Mouse (Mus musculus): ENCODE results near the gene 1700037C18Rik. TPM values are rescaled to one million over a fixed set of nuclear protein-coding genes. Genes with fewer than 3 reads are reported as not detected.

1700037C18Rik gene
- polyA plus RNA-seq, 1 experiment from 2014 or later = 15.7 TPM

GRCm38 (mm10) chr16:3885065-3885670, 23.3 kb downstream of the 1700037C18Rik start:
- H3K9me3 ChIP-seq (ENCODE audit: control insufficient read depth, low read length) = no peaks in the 10 kb centered on the region
- peak overlapping the region; percentile 97 for H3K27ac ChIP-seq (ENCODE audit: low read depth, low read length)
- peaks cover 13% of the 10 kb centered on the region for H3K4me1 ChIP-seq (ENCODE audit: control insufficient read depth, insufficient read depth, low read depth, low read length)
- H3K4me2 ChIP-seq (ENCODE audit: low read length) = peak overlapping the region; percentile 72
- no peaks in the 10 kb centered on the region for H3K27me3 ChIP-seq (replicated peaks; ENCODE audit: control insufficient read depth, insufficient read depth, low read length)
- ATAC-seq = no peak; the same call in 1 of the 2 replicates
- no peaks in the 10 kb centered on the region for H3K36me3 ChIP-seq (ENCODE audit: control insufficient read depth, insufficient read depth, low read length)
- H3K4me3 ChIP-seq (ENCODE audit: low read length) = peak overlapping the region; percentile 88
- H3K9ac ChIP-seq (ENCODE audit: low read depth, low read length) = peak overlapping the region; percentile 93
- 6% methylated on average over 10 of the region's 10 CpGs for WGBS

DNA sequence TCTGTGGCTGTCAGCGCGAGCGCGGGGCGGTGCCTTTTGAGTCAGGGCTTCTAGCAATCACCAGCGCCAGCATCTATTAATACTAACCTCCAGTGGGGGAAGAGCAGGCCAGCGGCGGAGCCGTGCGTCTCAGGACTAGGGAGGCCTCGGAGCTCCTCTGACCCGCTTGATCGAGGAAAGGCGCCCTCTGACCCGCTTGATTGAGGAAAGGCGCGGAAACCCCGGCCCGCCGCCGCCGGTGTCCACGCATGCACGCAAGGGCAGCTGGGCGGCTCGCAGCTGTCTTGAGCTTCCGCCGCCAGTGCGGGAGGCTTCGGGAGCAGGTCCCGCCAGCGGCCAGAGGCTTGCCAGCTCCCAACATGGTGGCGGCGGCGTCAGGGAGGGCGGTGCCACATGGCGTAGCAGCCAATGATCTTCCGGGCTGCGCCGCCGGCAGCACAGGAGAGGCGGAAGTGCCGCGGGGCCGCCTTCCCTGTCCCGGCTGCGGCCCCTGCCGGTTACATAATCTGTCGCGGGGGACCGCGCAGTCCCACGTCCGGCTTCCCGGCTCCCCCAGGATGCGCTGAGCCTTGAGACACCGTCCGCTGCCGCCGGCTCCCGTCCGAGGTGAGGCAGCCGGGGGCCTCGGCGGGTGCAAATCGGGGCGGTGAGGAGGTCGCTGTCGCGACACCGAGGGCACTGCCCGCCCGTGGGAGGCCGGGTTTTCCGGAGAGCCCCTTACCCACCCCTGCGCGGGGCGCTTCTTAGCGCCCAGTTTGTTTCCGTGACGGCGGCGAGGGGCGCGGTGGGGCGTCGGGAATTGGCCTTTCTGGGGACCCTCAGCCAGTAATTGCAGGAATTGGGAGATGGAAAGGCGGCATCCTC, 24.1 kb downstream of the 1700037C18Rik start, which contains the start of the genes Zfp597 and Gm20695:
Zfp597 (minus strand) TSS at position 361 of the 864 bp plus-strand sequence.
Gm20695 (plus strand) TSS at position 448 of the 864 bp plus-strand sequence.
- peak within 1 kb of the TSS; percentile 93 for H3K9ac ChIP-seq (ENCODE audit: low read depth, low read length)
- H3K36me3 ChIP-seq (ENCODE audit: control insufficient read depth, insufficient read depth, low read length) = 0 out of 2 replicates have a peak, but pooled peaks cover 2% of the 10 kb centered on the region
- H3K9me3 ChIP-seq (ENCODE audit: control insufficient read depth, low read length) = no peaks in the 10 kb centered on the region
- under 1% methylated on average over 68 of the region's 88 CpGs for WGBS
- H3K4me3 ChIP-seq (ENCODE audit: low read length) = peak within 1 kb of the TSS; percentile 88
- H3K4me1 ChIP-seq (ENCODE audit: control insufficient read depth, insufficient read depth, low read depth, low read length) = peaks cover 13% of the 10 kb centered on the region
- peak; percentile 98 for ATAC-seq
- H3K27me3 ChIP-seq (replicated peaks; ENCODE audit: control insufficient read depth, insufficient read depth, low read length) = no peaks in the 10 kb centered on the region
- peak within 1 kb of the TSS; percentile 72 for H3K4me2 ChIP-seq (ENCODE audit: low read length)
- peak within 1 kb of the TSS; percentile 97 for H3K27ac ChIP-seq (ENCODE audit: low read depth, low read length)

GRCm38 (mm10) chr16:3876346-3876745, 32.1 kb downstream of the 1700037C18Rik start:
- no peak overlapping the region for H3K9ac ChIP-seq (ENCODE audit: low read depth, low read length)
- H3K4me1 ChIP-seq (ENCODE audit: control insufficient read depth, insufficient read depth, low read depth, low read length) = peaks cover 9% of the 10 kb centered on the region
- H3K27ac ChIP-seq (ENCODE audit: low read depth, low read length) = no peak overlapping the region
- WGBS = 94% methylated on average over 4 of the region's 4 CpGs
- no peaks in the 10 kb centered on the region for H3K27me3 ChIP-seq (replicated peaks; ENCODE audit: control insufficient read depth, insufficient read depth, low read length)
- no peak overlapping the region for H3K4me2 ChIP-seq (ENCODE audit: low read length)
- no peak for ATAC-seq
- H3K4me3 ChIP-seq (ENCODE audit: low read length) = no peak overlapping the region
- peaks cover 10% of the 10 kb centered on the region; the same call in 1 of the 2 replicates for H3K36me3 ChIP-seq (ENCODE audit: control insufficient read depth, insufficient read depth, low read length)
- H3K9me3 ChIP-seq (ENCODE audit: control insufficient read depth, low read length) = no peaks in the 10 kb centered on the region

- H3K4me3 ChIP-seq (ENCODE audit: low read length) = peak within 1 kb of the TSS; percentile 58
- WGBS = 5% methylated on average over 47 of the region's 47 CpGs
Measured at GRCm38 (mm10) chr16:3872216-3873047, 36.1 kb downstream of the 1700037C18Rik start, which contains the start of gene Naa60. Gene Naa60 (plus strand): TSS chr16:3872375.

GRCm38 (mm10) chr16:3871815-3872214, 36.7 kb downstream of the 1700037C18Rik start:
- H3K4me2 ChIP-seq (ENCODE audit: low read length) = peak overlapping the region; percentile 78
- peak overlapping the region; percentile 58 for H3K4me3 ChIP-seq (ENCODE audit: low read length)
- no peaks in the 10 kb centered on the region for H3K27me3 ChIP-seq (replicated peaks; ENCODE audit: control insufficient read depth, insufficient read depth, low read length)
- no peaks in the 10 kb centered on the region for H3K9me3 ChIP-seq (ENCODE audit: control insufficient read depth, low read length)
- 1% methylated on average over 16 of the region's 16 CpGs for WGBS
- peak overlapping the region; percentile 21; the same call in 1 of the 2 replicates for H3K27ac ChIP-seq (ENCODE audit: low read depth, low read length)
- H3K4me1 ChIP-seq (ENCODE audit: control insufficient read depth, insufficient read depth, low read depth, low read length) = peaks cover 9% of the 10 kb centered on the region
- peak overlapping the region; percentile 67 for H3K9ac ChIP-seq (ENCODE audit: low read depth, low read length)
- 0 out of 2 replicates have a peak, but pooled peaks cover 3% of the 10 kb centered on the region for H3K36me3 ChIP-seq (ENCODE audit: control insufficient read depth, insufficient read depth, low read length)
- ATAC-seq = no peak; the same call in 1 of the 2 replicates

More at GRCm38 (mm10) chr16:3872216-3873047, 36.1 kb downstream of the 1700037C18Rik start, which contains the start of gene Naa60:
- Histone ChIP-seq H3K4me2 (ENCODE audit: low read length) (peak within 1 kb of the TSS; percentile 78), H3K27ac (ENCODE audit: low read depth, low read length) (peak within 1 kb of the TSS; percentile 52; the same call in 1 of the 2 replicates), H3K36me3 (ENCODE audit: control insufficient read depth, insufficient read depth, low read length) (0 out of 2 replicates have a peak, but pooled peaks cover 3% of the 10 kb centered on the region), H3K9me3 (ENCODE audit: control insufficient read depth, low read length) (no peaks in the 10 kb centered on the region), H3K27me3 (replicated peaks; ENCODE audit: control insufficient read depth, insufficient read depth, low read length) (no peaks in the 10 kb centered on the region), H3K4me1 (ENCODE audit: control insufficient read depth, insufficient read depth, low read depth, low read length) (peaks cover 9% of the 10 kb centered on the region), H3K9ac (ENCODE audit: low read depth, low read length) (peak within 1 kb of the TSS; percentile 67)
- ATAC-seq = peak; percentile 98

- H3K4me3 ChIP-seq (ENCODE audit: low read length) = no peak overlapping the region
- H3K36me3 ChIP-seq (ENCODE audit: control insufficient read depth, insufficient read depth, low read length) = peaks cover 7% of the 10 kb centered on the region; the same call in 1 of the 2 replicates
- H3K27me3 ChIP-seq (replicated peaks; ENCODE audit: control insufficient read depth, insufficient read depth, low read length) = no peaks in the 10 kb centered on the region
- no peak for ATAC-seq
- H3K9ac ChIP-seq (ENCODE audit: low read depth, low read length) = no peak overlapping the region
- no peak overlapping the region for H3K27ac ChIP-seq (ENCODE audit: low read depth, low read length)
- H3K9me3 ChIP-seq (ENCODE audit: control insufficient read depth, low read length) = no peaks in the 10 kb centered on the region
- no peak overlapping the region for H3K4me2 ChIP-seq (ENCODE audit: low read length)
- WGBS = 90% methylated on average over 4 of the region's 4 CpGs
- no peaks in the 10 kb centered on the region for H3K4me1 ChIP-seq (ENCODE audit: control insufficient read depth, insufficient read depth, low read depth, low read length)
Measured at GRCm38 (mm10) chr16:3859254-3859653, 49.2 kb downstream of the 1700037C18Rik start.

DNA sequence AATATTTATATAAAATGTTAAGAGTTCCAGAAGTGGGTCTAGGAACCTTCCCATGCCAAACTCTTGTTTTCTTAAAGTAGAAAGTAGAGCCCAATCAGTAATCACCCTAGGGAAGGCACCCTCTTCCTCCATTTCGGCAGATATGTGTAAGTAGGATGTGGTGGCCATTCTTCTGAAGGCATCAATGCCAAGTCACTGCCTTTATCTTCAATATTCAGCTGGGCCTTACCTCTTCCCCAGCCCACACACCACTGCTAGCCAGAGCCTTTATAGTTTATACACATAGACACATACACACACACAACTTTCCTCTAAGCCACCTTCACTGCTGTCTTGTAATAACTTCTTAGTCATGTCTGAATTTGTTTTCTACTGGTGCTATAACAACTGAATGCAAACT, 52.7 kb downstream of the 1700037C18Rik start:
- H3K9ac ChIP-seq (ENCODE audit: low read depth, low read length) = no peak overlapping the region
- H3K9me3 ChIP-seq (ENCODE audit: control insufficient read depth, low read length) = no peaks in the 10 kb centered on the region
- no peaks in the 10 kb centered on the region for H3K27me3 ChIP-seq (replicated peaks; ENCODE audit: control insufficient read depth, insufficient read depth, low read length)
- H3K4me2 ChIP-seq (ENCODE audit: low read length) = no peak overlapping the region
- H3K27ac ChIP-seq (ENCODE audit: low read depth, low read length) = no peak overlapping the region
- peaks cover 3% of the 10 kb centered on the region; the same call in 1 of the 2 replicates for H3K36me3 ChIP-seq (ENCODE audit: control insufficient read depth, insufficient read depth, low read length)
- no peak overlapping the region for H3K4me3 ChIP-seq (ENCODE audit: low read length)
- no peaks in the 10 kb centered on the region for H3K4me1 ChIP-seq (ENCODE audit: control insufficient read depth, insufficient read depth, low read depth, low read length)
- no peak for ATAC-seq
- WGBS = 86% methylated on average over 1 of the region's 1 CpGs

DNA sequence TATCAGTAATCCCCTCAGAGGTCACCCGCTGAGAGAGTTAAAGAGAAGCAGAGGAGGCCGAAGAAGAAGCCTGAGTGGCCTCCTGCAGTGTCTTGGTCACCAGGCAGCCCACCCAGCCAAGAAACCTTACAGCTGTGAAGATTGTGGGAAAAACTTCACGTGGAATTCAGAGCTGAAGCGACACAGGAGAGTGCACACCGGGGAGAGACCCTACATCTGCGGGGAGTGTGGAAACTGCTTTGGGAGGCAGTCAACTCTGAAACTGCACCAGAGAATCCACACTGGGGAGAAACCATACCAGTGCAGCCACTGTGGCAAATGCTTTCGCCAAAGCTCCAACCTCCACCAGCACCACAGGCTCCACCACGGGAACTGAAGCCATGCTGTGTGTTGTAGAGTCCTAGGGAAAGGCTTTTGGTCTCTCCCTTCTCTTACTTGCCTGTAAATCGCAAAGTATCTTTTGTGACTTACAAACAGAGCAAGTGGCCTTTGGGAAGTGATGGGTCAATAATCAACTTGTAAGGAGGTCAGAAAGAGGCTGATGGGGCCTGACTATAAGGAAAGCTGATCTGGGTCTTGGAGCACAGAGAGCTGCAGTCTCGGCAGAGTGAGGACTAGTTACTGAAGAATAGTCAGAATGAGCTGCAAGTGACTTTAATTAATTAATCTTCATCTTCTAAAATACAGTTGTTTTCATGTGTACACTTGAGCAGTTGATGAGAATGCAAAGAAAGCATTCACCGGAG, 53.9 kb downstream of the 1700037C18Rik start:
- no peaks in the 10 kb centered on the region for H3K27me3 ChIP-seq (replicated peaks; ENCODE audit: control insufficient read depth, insufficient read depth, low read length)
- H3K4me2 ChIP-seq (ENCODE audit: low read length) = no peak overlapping the region
- 47% methylated on average over 11 of the region's 11 CpGs for WGBS
- H3K4me3 ChIP-seq (ENCODE audit: low read length) = no peak overlapping the region
- no peak overlapping the region for H3K9ac ChIP-seq (ENCODE audit: low read depth, low read length)
- ATAC-seq = no peak
- H3K36me3 ChIP-seq (ENCODE audit: control insufficient read depth, insufficient read depth, low read length) = no peaks in the 10 kb centered on the region
- no peak overlapping the region for H3K27ac ChIP-seq (ENCODE audit: low read depth, low read length)
- H3K4me1 ChIP-seq (ENCODE audit: control insufficient read depth, insufficient read depth, low read depth, low read length) = no peaks in the 10 kb centered on the region
- H3K9me3 ChIP-seq (ENCODE audit: control insufficient read depth, low read length) = no peaks in the 10 kb centered on the region

Measured in hindbrain, embryonic 16.5 days (tissue).